Mouse (Mus musculus) cerebellum, adult 2 months (tissue): ENCODE measurements around the gene Snx33. TPM values are rescaled to one million over a fixed set of nuclear protein-coding genes. Genes with fewer than 3 reads are reported as not detected.

Experiments
- DNase-seq, 2 experiments: peaks; one replicate each; pipeline ENCODE4 v3.0.0; 2021
- H3K27ac ChIP-seq: fragments of 200-500 bp; 2 replicates; pipeline ENCODE4 v1.5.1; 2012; ENCODE audit warnings: low read length, control low read depth, inconsistent platforms; ENCODE audit not compliant: insufficient read depth
- H3K27me3 ChIP-seq: fragments of 200-500 bp; 2 replicates; pipeline ENCODE4 v1.6.1; 2012; ENCODE audit warnings: inconsistent platforms, mild to moderate bottlenecking, low read length, moderate library complexity; ENCODE audit not compliant: control insufficient read depth, insufficient read depth
- H3K4me1 ChIP-seq: fragments of 200-500 bp; 2 replicates; pipeline ENCODE4 v1.6.1; 2011; ENCODE audit warnings: low read length; ENCODE audit not compliant: control insufficient read depth, insufficient read depth
- H3K4me3 ChIP-seq: fragments of 200-500 bp; replicated peaks from 2 replicates; pipeline ENCODE3; 2011; ENCODE audit warnings: mild to moderate bottlenecking, low read depth, low read length, control low read depth; ENCODE audit not compliant: insufficient read depth
- CTCF ChIP-seq: fragments of 200-500 bp; IDR thresholded peaks from 2 replicates; pipeline ENCODE4 v1.5.1; 2011; ENCODE audit warnings: low read depth, mild to moderate bottlenecking, control low read depth, low read length, moderate library complexity, borderline replicate concordance; ENCODE audit not compliant: insufficient read depth
- POLR2A ChIP-seq: fragments of 200-500 bp; IDR thresholded peaks from 2 replicates; pipeline ENCODE4 v1.6.1; 2011; ENCODE audit warnings: low read length, control low read depth, borderline replicate concordance; ENCODE audit not compliant: insufficient read depth
- WGBS: fragments of 180-500 bp; shearing (Covaris S2); methylation state at CpG from one replicate; pipeline ENCODE4 v1.1.7; 2018; 5-methylcytosine and 5-hydroxymethylcytosine counted together
- polyA plus RNA-seq: library from polyadenylated mRNA; depleted of rRNA; stranded (reverse); fragments of >200 nt; gene quantifications from 2 replicates; pipeline ENCODE4 v1.2.3, GENCODE M21; 2012; rRNA removed

Gene Snx33
- polyA plus RNA-seq, 1 experiment: 10.3 TPM

DNA sequence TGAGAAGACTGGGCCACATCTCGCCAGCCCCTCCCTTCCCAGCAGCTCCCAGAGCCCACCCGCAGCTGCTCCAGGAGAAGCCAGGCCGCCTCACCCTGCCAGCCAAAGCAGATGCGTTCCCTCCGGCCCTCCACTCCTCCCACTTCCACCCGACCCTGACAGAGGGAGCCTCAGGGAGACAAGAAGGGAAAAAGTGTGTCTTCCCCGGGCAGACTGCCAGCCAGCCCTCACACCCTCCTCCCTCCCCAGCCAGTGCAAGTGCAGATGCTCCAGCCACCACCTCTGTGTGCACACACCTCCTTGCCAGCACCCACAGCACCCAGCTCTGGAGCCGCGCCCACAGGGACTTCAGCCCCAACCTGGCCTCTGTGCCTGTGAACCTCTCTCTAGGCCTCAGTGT, 51.4 kb downstream of the Snx33 start:
- 25% methylated on average over 9 of the region's 9 CpGs for WGBS
- Histone ChIP-seq H3K27ac (no peak overlapping the region), H3K4me1 (no peaks in the 10 kb centered on the region), H3K4me3 (no peak overlapping the region), H3K27me3 (no peaks in the 10 kb centered on the region)
- DNase-seq: no peak
- TF ChIP-seq CTCF: no peak
- no peak for TF ChIP-seq POLR2A

DNA sequence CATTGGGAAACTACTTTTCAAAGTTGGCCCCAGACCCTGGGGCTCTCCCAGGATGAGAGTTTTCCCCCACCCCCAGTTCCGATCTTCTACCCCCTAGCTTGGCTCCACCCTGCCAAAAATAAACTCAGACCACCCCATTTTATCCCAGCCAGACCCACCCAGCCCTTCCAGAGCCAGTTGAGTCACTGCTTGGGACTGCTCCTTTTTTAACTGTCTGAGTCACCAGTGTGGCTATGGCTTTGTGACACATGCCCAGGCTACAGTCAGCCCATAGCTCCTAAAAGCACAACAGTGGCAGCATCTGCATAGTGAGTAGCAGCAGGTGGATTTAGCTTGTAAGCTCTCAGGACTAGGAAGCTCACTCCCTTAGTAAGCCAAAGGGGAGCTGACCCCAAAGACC, 55.1 kb downstream of the Snx33 start:
- no peak overlapping the region for H3K4me3 ChIP-seq
- 65% methylated on average over 1 of the region's 1 CpGs for WGBS
- no peak for DNase-seq
- no peak for TF ChIP-seq CTCF
- TF ChIP-seq POLR2A: no peak
- H3K4me1 ChIP-seq: no peaks in the 10 kb centered on the region; the same call in 1 of the 2 replicates
- H3K27me3 ChIP-seq: no peaks in the 10 kb centered on the region
- H3K27ac ChIP-seq: no peak overlapping the region

DNA sequence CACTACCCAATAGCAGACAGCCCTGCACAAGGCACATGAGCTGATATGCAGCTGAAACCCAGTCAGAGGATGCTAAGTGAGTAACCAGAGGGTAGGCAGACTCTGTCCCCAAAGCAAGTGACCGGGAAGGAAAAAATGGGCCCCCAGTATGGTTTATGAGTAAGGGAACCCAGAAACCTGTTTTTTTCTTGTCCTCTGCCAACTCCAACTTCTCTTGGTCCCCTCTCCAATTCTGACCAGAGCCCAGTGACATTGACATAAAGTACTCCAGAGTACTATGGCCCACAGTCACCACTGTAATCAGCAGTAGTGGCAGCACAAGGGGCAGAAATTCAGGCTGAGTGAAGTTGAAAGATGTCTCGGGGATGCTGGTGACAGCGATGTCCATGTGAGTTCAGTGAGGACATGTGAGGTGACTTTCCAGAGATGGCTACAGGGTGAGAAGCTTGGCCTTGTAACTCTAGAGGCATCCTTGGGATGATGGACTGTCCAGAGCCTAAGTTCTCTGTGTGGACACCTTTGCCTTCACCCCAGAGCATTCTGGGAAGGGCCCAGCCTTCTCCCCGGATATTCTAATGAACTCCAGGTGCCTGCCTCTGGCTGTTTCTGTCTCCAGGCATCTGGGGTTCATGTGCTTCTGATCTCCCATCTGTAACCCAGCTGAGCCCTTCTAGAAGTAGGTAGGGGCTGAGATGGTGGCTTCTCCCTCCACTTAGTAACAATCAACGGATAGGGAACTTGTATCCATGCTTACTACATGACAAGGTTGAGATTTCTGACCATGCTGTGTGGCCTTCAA, 55.9 kb downstream of the Snx33 start:
- no peak for DNase-seq
- WGBS: 85% methylated on average over 5 of the region's 5 CpGs
- no peak overlapping the region for H3K27ac ChIP-seq

DNA sequence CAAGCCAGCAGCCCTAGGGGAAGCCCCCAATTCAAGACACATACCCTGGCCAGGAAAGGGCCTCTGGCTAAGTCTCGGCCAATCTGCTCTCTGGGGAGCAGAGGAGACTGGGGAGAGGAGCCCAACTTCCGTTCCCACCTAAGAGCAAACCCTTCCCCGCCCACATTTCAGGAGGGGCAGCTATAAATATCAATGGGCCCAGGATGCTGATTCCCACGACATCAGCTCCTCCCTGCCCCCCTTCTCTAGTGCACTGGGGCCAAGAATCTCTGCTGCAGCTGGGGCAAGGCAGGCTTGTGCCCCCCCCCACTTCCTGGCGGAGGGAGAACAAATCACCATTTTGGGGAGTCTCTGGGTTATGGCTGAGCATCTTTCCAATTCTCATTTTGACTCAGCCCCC, 57.0 kb downstream of the Snx33 start:
- Histone ChIP-seq H3K27me3 (no peaks in the 10 kb centered on the region), H3K4me3 (no peak overlapping the region), H3K4me1 (no peaks in the 10 kb centered on the region; the same call in 1 of the 2 replicates), H3K27ac (no peak overlapping the region)
- DNase-seq: no peak
- WGBS: 54% methylated on average over 5 of the region's 5 CpGs
- TF ChIP-seq POLR2A (no peak), CTCF (no peak)

More for the DNA sequence above, 55.9 kb downstream of the Snx33 start:
- Histone ChIP-seq H3K4me1 (no peaks in the 10 kb centered on the region; the same call in 1 of the 2 replicates), H3K4me3 (no peak overlapping the region), H3K27me3 (no peaks in the 10 kb centered on the region)
- TF ChIP-seq POLR2A (no peak), CTCF (no peak)

DNA sequence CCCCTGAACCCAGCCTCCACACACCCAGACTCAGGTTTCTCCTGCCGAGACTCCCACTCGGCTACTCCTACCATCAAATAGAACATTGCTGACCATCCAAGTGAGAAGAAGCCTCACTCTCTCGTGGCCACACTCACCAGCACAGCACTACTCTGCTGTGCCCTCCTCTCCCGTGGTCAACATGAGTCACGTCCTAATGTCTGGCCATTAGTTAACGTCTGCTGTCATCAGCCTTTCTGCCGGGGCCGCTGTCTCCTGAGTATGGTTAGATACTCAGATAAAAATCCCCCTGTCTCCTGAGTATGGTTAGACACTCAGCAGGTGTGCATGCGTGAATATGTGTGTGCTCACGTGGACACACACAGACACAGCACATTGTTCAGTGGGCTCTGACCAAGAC, 57.4 kb downstream of the Snx33 start:
- no peak overlapping the region for H3K27ac ChIP-seq
- H3K4me1 ChIP-seq: no peaks in the 10 kb centered on the region; the same call in 1 of the 2 replicates
- H3K27me3 ChIP-seq: no peaks in the 10 kb centered on the region
- no peak for DNase-seq
- 84% methylated on average over 10 of the region's 10 CpGs for WGBS
- no peak for TF ChIP-seq CTCF
- no peak for TF ChIP-seq POLR2A
- H3K4me3 ChIP-seq: no peak overlapping the region

DNA sequence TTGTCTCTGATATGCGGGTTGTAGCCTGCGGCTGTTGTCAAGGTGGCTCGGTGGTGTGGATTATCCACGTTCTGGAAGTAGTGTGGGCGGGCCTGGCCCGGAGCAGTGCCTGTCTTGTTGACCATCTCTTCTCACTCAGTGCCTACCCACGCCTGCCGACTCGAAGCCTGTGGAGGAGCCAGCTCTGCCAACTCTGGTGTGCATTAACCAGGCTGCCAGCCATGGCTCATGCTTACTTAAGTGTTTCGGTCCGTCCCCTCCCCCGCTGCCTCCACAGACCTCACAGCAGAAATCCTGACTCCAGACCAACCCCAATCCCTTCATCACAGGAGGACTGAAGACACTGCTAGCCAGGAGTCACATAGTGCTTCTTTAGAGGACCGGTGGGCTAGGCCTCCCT, 58.6 kb downstream of the Snx33 start:
- no peaks in the 10 kb centered on the region; the same call in 1 of the 2 replicates for H3K4me1 ChIP-seq
- WGBS: 34% methylated on average over 13 of the region's 13 CpGs
- no peak overlapping the region for H3K27ac ChIP-seq
- no peak for TF ChIP-seq POLR2A
- H3K4me3 ChIP-seq: no peak overlapping the region
- no peaks in the 10 kb centered on the region for H3K27me3 ChIP-seq
- DNase-seq: no peak

DNA sequence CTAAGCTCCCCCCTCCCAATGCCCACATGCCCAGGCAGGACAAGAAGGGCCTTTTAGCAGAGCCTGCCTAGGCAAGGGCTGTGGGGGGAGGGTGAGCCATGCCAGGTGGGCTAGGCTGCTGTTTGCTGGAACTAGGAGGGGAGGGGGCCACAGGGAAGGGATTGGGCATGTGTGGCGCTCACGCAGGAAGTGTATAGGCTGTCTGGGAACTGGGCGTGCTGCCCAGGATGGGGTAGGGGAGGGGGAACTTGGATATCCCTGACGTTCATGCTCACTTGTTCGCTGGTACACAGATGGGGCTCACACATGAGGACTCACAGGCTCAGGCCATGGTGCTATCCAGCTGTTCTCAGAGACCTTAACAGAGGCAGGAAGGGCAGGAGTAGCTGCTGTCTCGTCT, 59.9 kb downstream of the Snx33 start:
- no peak for TF ChIP-seq POLR2A
- no peak for TF ChIP-seq CTCF
- H3K27ac ChIP-seq: no peak overlapping the region
- DNase-seq: no peak
- no peaks in the 10 kb centered on the region; the same call in 1 of the 2 replicates for H3K4me1 ChIP-seq
- H3K4me3 ChIP-seq: no peak overlapping the region
- WGBS: 62% methylated on average over 6 of the region's 6 CpGs
- no peaks in the 10 kb centered on the region for H3K27me3 ChIP-seq

Other genes with a start within 250 kb of the Snx33 start
- 85.1 and 88.3 TPM in 2 replicates for gene Lingo1, start 131.9 kb downstream of the Snx33 start, polyA plus RNA-seq
- gene Odf3l1, start 63.7 kb downstream of the Snx33 start, polyA plus RNA-seq: 0.21 and 0.33 TPM in 2 replicates
- 7.4 and 8.9 TPM in 2 replicates for gene Cspg4, start 63.3 kb downstream of the Snx33 start, polyA plus RNA-seq
- 89.3 and 93.8 TPM in 2 replicates for gene Imp3, start 9.1 kb upstream of the Snx33 start, polyA plus RNA-seq
- gene Snupn, start 22.5 kb upstream of the Snx33 start, polyA plus RNA-seq: 16.3 and 17.6 TPM in 2 replicates
- gene Ptpn9, start 66.6 kb upstream of the Snx33 start, polyA plus RNA-seq: 19.2 and 20.5 TPM in 2 replicates
- 23.8 and 32.3 TPM in 2 replicates for gene Sin3a, start 143.7 kb upstream of the Snx33 start, polyA plus RNA-seq
- gene Man2c1, start 202.3 kb upstream of the Snx33 start, polyA plus RNA-seq: 192 and 203 TPM in 2 replicates
- 15.2 and 15.7 TPM in 2 replicates for gene Neil1, start 219.9 kb upstream of the Snx33 start, polyA plus RNA-seq
- 150 and 170 TPM in 2 replicates for gene Commd4, start 230.0 kb upstream of the Snx33 start, polyA plus RNA-seq